Mouse (Mus musculus) G1E (cell line): Measurements from ENCODE around the gene Ppp2r5c. TPM values are rescaled to one million over a fixed set of nuclear protein-coding genes. Genes with fewer than 3 reads are reported as not detected.

ENCODE experiments used
- ATAC-seq: 2 replicates; pipeline ENCODE4 v1.8.0; 2016; ENCODE audit warnings: mild to moderate bottlenecking; ENCODE audit not compliant: insufficient number of reproducible peaks, poor library complexity, low FRiP score, severe bottlenecking; ENCODE audit errors: extremely low read depth
- DNase-seq: peaks from one replicate; pipeline ENCODE4 v3.0.0; 2012; ENCODE audit warnings: low spot score
- H3K27me3 ChIP-seq: 2 replicates; pipeline ENCODE4 v1.6.1; 2012; ENCODE audit warnings: mild to moderate bottlenecking, low read length, inconsistent platforms; ENCODE audit not compliant: insufficient read depth
- H3K36me3 ChIP-seq: replicated peaks from 2 replicates; pipeline ENCODE3; 2012; ENCODE audit warnings: mild to moderate bottlenecking, inconsistent platforms
- H3K4me1 ChIP-seq: 2 replicates; pipeline ENCODE4 v1.6.1; 2012; ENCODE audit warnings: low read depth, low read length, inconsistent platforms, mixed read lengths; ENCODE audit not compliant: insufficient read depth
- H3K4me3 ChIP-seq: 2 replicates; pipeline ENCODE4 v1.5.1; 2012; ENCODE audit warnings: low read depth, mild to moderate bottlenecking, inconsistent platforms, low read length, moderate library complexity, mixed read lengths
- H3K9me3 ChIP-seq: replicated peaks from 2 replicates; pipeline ENCODE4 v1.6.1; 2012; ENCODE audit warnings: inconsistent platforms
- CTCF ChIP-seq: IDR thresholded peaks from 2 replicates; pipeline ENCODE4 v1.5.1; 2012; ENCODE audit warnings: low read depth, low read length, inconsistent platforms, mixed read lengths
- GATA1 ChIP-seq: IDR thresholded peaks from 2 replicates; pipeline ENCODE4 v1.6.1; 2012; ENCODE audit warnings: borderline replicate concordance, low read length, inconsistent platforms, mixed read lengths
- GATA2 ChIP-seq: IDR thresholded peaks from 2 replicates; pipeline ENCODE4 v1.6.1; 2012; ENCODE audit warnings: low read depth, low read length, inconsistent platforms, borderline replicate concordance
- POLR2AphosphoS5 ChIP-seq: IDR thresholded peaks from 2 replicates; pipeline ENCODE4 v1.6.1; 2012; ENCODE audit warnings: low read depth, low read length, inconsistent platforms; ENCODE audit not compliant: insufficient replicate concordance
- TAL1 ChIP-seq: conservative IDR thresholded peaks from 2 replicates; pipeline ENCODE4 v1.6.1; 2012; ENCODE audit warnings: low read depth, low read length, inconsistent platforms, mixed read lengths
- polyA plus RNA-seq: library from polyadenylated mRNA; stranded (reverse); fragments of >175 nt; gene quantifications from 2 replicates; pipeline ENCODE4 v1.2.3, GENCODE M21; 2012
- total RNA-seq, 2 experiments: library from RNA; stranded (forward) in 1 of 2; stranded (reverse) in 1 of 2; fragments of 200-1000 nt in 1 of 2; fragments of >200 nt in 1 of 2; fragmentation: Nextera tagmentation in 1 of 2; gene quantifications; 2 replicates each; pipeline ENCODE4 v1.2.3; 2014 to 2017

Gene Ppp2r5c
- total and polyA plus RNA-seq, 3 experiments, result 30.6 to 282 (median 192) TPM

DNA sequence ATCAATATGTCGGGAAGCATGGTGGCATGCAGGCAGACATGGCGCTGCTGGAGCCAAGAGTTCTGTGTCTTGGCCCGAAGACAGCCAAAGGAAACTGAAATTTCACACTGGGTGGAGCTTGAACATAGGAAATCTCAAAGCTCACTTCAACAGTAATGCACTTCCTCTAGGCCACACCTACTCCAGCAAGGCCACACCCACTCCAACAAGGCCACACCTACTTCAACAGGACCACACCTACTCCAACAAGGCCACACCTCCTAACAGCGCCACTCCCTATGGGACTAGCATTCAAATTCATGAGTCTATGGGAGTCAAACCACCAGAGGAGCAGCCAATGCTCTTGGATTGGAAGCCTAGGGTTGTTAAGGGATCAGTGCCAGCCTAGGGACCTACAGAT lies 33.8 kb downstream of the Ppp2r5c start:
- Histone ChIP-seq H3K36me3 (peaks cover 75% of the 10 kb centered on the region), H3K4me3 (no peak overlapping the region), H3K27me3 (no peaks in the 10 kb centered on the region), H3K9me3 (no peaks in the 10 kb centered on the region), H3K4me1 (peaks cover 27% of the 10 kb centered on the region)
- TF ChIP-seq TAL1, result no peak
- TF ChIP-seq POLR2AphosphoS5, result no peak
- no peak for TF ChIP-seq CTCF
- no peak for TF ChIP-seq GATA2
- no peak for TF ChIP-seq GATA1
- no peak for DNase-seq
- no peak for ATAC-seq

DNA sequence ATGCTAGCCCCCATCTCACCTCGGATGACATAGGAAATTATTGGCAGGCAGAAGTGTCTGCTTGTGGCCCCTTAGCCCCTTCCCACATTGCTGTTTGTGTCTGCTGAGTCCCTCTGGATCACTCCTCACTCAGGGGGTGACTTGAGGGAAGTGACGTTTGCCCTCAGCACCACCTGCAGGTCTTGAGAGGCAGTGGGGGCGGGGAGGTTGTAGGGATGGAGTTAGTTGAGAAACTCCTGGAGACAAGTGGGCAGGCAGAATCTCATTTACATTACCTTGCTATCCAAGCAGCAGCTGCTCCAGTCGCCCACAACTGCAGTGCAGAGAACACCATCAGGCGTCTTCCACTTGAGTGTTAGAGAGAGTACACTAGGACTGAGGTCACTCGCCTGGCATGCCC lies 36.8 kb downstream of the Ppp2r5c start:
- Histone ChIP-seq H3K9me3 (no peaks in the 10 kb centered on the region), H3K4me1 (peaks cover 52% of the 10 kb centered on the region), H3K36me3 (peaks cover 67% of the 10 kb centered on the region), H3K4me3 (no peak overlapping the region; the same call in 1 of the 2 replicates), H3K27me3 (no peaks in the 10 kb centered on the region)
- TF ChIP-seq POLR2AphosphoS5 (no peak), CTCF (no peak), GATA1 (no peak), TAL1 (no peak)
- ATAC-seq, result no peak
- no peak for DNase-seq

DNA sequence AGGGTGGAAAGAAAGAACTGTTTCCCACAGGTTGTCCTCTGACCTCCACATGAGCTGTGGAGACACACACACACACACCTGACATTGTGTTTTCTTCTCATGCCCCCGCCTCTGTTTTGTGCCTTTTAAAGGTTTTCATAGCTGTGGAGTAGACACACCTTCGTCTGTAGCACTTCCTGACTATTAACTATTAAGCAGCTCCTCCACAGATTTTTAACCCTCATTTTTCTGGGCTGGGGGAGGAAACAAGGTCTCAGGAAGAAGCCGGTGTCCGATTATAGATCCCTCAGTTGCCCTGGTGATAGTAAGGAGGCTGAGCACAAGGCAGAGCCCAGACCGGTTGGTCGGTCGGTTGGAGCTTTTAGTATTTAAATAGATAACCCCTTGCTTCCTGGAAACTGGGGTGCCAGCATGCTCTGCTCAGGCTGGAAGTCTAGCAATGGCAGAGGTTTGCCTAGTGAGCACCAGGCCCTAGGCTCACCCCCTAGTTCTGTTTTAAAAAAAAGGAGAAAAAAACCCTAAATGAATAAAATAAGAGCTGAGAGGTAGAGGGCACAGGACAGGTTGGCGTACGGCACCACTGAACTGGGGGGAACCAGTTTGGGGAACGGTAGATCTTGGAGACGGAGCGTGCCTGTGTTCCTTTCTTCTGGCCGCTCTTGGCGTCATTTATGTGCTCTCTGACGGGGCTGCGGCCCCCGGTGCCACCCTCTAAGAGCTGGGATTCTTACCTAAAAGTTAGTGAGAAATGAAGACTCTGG lies 38.1 kb downstream of the Ppp2r5c start:
- ATAC-seq (peak; percentile 35; the same call in 1 of the 2 replicates), DNase-seq (peak; percentile 68)
- Histone ChIP-seq H3K27me3 (no peaks in the 10 kb centered on the region), H3K36me3 (peaks cover 67% of the 10 kb centered on the region), H3K4me3 (peak overlapping the region; percentile 78), H3K4me1 (peaks cover 59% of the 10 kb centered on the region), H3K9me3 (peaks cover 4% of the 10 kb centered on the region)
- no peak for TF ChIP-seq GATA1

DNA sequence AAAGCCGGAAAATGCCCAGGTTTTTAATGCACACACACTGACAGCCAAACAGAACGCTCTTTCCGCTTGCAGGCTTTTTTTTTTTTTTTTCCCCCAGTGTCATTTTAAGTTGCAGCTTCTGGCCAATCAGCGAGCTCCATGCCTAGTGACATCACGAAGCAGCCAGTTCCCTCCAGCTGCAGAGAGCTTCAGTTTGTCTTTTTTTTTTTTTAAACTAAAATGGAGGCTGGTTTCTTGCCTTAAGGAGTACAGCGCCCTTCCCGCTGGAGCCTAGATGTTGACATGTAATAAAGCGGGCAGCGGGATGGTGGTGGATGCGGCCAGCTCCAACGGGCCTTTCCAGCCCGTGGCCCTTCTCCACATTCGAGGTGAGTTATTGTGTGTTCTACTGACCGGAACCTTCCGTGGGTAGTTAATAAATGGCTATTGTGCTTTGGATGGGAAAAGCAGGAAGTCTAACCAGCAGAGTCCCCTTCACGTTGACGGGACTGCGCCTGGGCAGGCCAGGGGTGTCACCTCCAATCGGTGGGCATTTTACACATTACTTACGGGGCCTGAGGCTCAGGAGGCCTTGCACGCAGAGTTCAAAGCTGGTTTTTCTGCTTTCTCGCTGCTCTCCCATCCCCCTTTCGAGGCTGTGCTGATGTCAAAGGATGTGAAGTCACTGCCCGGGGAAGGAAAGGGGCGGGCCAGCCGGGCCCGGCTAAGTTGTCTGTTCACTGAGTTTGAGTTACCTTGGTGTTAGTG lies 38.8 kb downstream of the Ppp2r5c start:
- peaks cover 8% of the 10 kb centered on the region for H3K9me3 ChIP-seq
- peak overlapping the region; percentile 78 for H3K4me3 ChIP-seq
- ATAC-seq, result peak; percentile 77
- H3K36me3 ChIP-seq, result peaks cover 69% of the 10 kb centered on the region
- H3K27me3 ChIP-seq, result no peaks in the 10 kb centered on the region
- DNase-seq, result peak; percentile 99
- TF ChIP-seq TAL1, result no peak
- no peak; the same call in none of the 2 replicates for TF ChIP-seq POLR2AphosphoS5
- no peak for TF ChIP-seq GATA1
- no peak for TF ChIP-seq CTCF
- no peak for TF ChIP-seq GATA2
- peaks cover 59% of the 10 kb centered on the region for H3K4me1 ChIP-seq

DNA sequence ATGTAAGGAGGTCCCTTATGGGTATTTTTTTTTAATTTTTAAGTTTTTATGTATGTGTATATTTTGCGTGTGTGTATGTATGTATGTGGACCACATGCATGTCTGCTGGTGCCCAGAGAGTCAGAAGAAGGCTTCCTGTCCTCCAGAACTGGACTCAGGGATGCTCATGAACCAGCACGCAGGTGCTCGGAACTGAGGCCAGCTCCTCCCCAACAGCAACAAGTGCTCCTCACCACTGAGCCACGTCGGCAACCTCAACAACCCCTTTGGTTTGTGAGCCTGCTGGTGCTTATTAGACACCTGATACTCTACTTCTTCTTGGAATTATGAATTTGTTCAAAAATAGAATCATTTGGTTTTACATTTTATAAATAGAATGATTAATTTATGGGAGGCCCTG lies 39.9 kb downstream of the Ppp2r5c start:
- Histone ChIP-seq H3K4me3 (peak overlapping the region; percentile 78), H3K36me3 (peaks cover 70% of the 10 kb centered on the region), H3K27me3 (no peaks in the 10 kb centered on the region), H3K9me3 (peaks cover 8% of the 10 kb centered on the region), H3K4me1 (peaks cover 58% of the 10 kb centered on the region)
- ATAC-seq, result no peak
- TF ChIP-seq CTCF (no peak), GATA1 (no peak), POLR2AphosphoS5 (no peak), GATA2 (no peak), TAL1 (no peak)
- no peak for DNase-seq

DNA sequence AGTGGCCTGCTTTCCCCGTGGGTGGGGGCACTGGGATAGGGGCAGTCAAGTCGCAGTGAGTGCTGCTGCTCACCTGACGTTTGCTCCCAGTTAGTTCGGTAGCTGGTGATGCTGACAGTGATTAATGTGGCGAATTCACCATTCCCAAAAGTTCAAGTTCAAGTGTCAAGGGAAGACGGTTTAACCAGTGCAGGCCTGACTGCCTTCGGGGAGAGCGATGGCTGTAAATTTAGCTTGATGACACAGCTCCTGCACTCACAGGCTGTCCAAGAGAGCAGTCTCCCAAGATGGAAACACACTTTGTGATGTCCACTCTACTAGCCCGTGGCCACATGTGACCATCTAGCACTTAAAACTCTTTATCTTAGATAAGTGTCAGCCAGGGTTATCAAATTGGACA lies 41.1 kb downstream of the Ppp2r5c start:
- Histone ChIP-seq H3K9me3 (peaks cover 8% of the 10 kb centered on the region), H3K4me3 (no peak overlapping the region; the same call in 1 of the 2 replicates), H3K27me3 (no peaks in the 10 kb centered on the region), H3K36me3 (peaks cover 69% of the 10 kb centered on the region), H3K4me1 (peaks cover 58% of the 10 kb centered on the region)
- ATAC-seq, result no peak
- TF ChIP-seq CTCF, result no peak
- no peak for DNase-seq
